Mouse (Mus musculus) heart, postnatal 0 days (tissue): ENCODE measurements around the gene Kyat3. TPM values are rescaled to one million over a fixed set of nuclear protein-coding genes. Genes with fewer than 3 reads are reported as not detected.
"Not testable (repeated sequence)": the region's sequence is repeated elsewhere in the genome, so short reads cannot be mapped to it uniquely, and the experiment has no call there.

Experiments
- ATAC-seq: fragments of 200-750 bp; cut with Nextera tagmentation; 2 replicates; pipeline ENCODE4 v1.8.0; 2017; ENCODE audit warnings: low read depth, moderate number of reproducible peaks, moderate library complexity; ENCODE audit not compliant: insufficient read depth
- DNase-seq: peaks from one replicate; pipeline ENCODE4 v3.0.0-alpha.2; 2016; ENCODE audit warnings: low spot score
- H3K27ac ChIP-seq: fragments of 300-500 bp; sonication (generic); 2 replicates; pipeline ENCODE4 v1.5.1; 2014; ENCODE audit warnings: low read depth, mild to moderate bottlenecking
- H3K27me3 ChIP-seq: fragments of 300-500 bp; sonication (generic); 2 replicates; pipeline ENCODE4 v1.6.1; 2014; ENCODE audit warnings: low read length, mixed read lengths; ENCODE audit not compliant: control insufficient read depth, insufficient read depth
- H3K36me3 ChIP-seq: fragments of 300-500 bp; sonication (generic); replicated peaks from 2 replicates; pipeline ENCODE4 v1.6.1; 2014; ENCODE audit warnings: low read length, mixed read lengths; ENCODE audit not compliant: control insufficient read depth, insufficient read depth
- H3K4me1 ChIP-seq: fragments of 300-500 bp; sonication (generic); 2 replicates; pipeline ENCODE4 v1.6.1; 2014; ENCODE audit warnings: antibody characterized with exemption; ENCODE audit not compliant: control insufficient read depth, insufficient read depth
- H3K4me2 ChIP-seq: fragments of 300-500 bp; sonication (generic); 2 replicates; pipeline ENCODE4 v1.6.1; 2014; ENCODE audit warnings: low read depth, mild to moderate bottlenecking, low read length, moderate library complexity
- H3K4me3 ChIP-seq: fragments of 300-500 bp; sonication (generic); 2 replicates; pipeline ENCODE4 v1.5.1; 2014; ENCODE audit warnings: low read depth, low read length
- H3K9ac ChIP-seq: fragments of 300-500 bp; sonication (generic); replicated peaks from 2 replicates; pipeline ENCODE4 v1.6.1; 2014; ENCODE audit warnings: low read depth, low read length, mixed read lengths
- H3K9me3 ChIP-seq: fragments of 300-500 bp; sonication (generic); replicated peaks from 2 replicates; pipeline ENCODE4 v1.6.1; 2016; ENCODE audit warnings: low read length; ENCODE audit not compliant: control insufficient read depth
- CTCF ChIP-seq: IDR thresholded peaks from 2 replicates; pipeline ENCODE4 v1.5.1; 2016; ENCODE audit warnings: antibody characterized with exemption, control low read depth, low read depth
- EP300 ChIP-seq: IDR thresholded peaks from 2 replicates; pipeline ENCODE4 v1.6.1; 2016; ENCODE audit warnings: antibody characterized with exemption, low read depth
- WGBS: fragments of 180-500 bp; shearing (Covaris S2); extraction: QIAGEN DNeasy Blood & Tissue Kit; methylation state at CpG from one replicate; pipeline ENCODE4 v1.1.7; 2014; 5-methylcytosine and 5-hydroxymethylcytosine counted together
- polyA plus RNA-seq: library from polyadenylated mRNA; unstranded; fragments of >200 nt; fragmentation: Nextera tagmentation; extraction: Ambion mirVana; gene quantifications from 2 replicates; pipeline ENCODE4 v1.2.1, GENCODE M21; 2015
- total RNA-seq: library from RNA; depleted of rRNA; stranded (reverse); fragments of >200 nt; gene quantifications from 2 replicates; pipeline ENCODE4 v1.2.3, GENCODE M21; 2014; ENCODE audit warnings: low replicate concordance

Kyat3 gene
- total and polyA plus RNA-seq, 2 experiments from 2014 or later, result 12.8 to 19.5 TPM

- 11% methylated on average over 10 of the region's 10 CpGs for WGBS
- Histone ChIP-seq H3K4me1 (peaks cover 3% of the 10 kb centered on the region; the same call in 1 of the 2 replicates), H3K27ac (no peak overlapping the region), H3K9ac (no peak overlapping the region), H3K4me3 (0 out of 2 replicates have a peak overlapping the region, but pooled peaks have one; percentile 16), H3K4me2 (peak overlapping the region; percentile 44), H3K27me3 (no peaks in the 10 kb centered on the region), H3K36me3 (no peaks in the 10 kb centered on the region), H3K9me3 (0 out of 2 replicates have a peak, but pooled peaks cover under 1% of the 10 kb centered on the region)
- TF ChIP-seq CTCF (peak; percentile 74), EP300 (no peak)
- peak; percentile 60; the same call in 1 of the 2 replicates for ATAC-seq
- DNase-seq, result peak; percentile 66
Observed at GRCm38 (mm10) chr3:142710360-142711007, 9.6 kb downstream of the Kyat3 start.

- no peak overlapping the region for H3K9ac ChIP-seq
- H3K4me1 ChIP-seq, result peaks cover 3% of the 10 kb centered on the region; the same call in 1 of the 2 replicates
- H3K27me3 ChIP-seq, result no peaks in the 10 kb centered on the region
- H3K4me3 ChIP-seq, result no peak overlapping the region
- DNase-seq, result no peak
- no peak for ATAC-seq
- WGBS, result 85% methylated on average over 5 of the region's 5 CpGs
- TF ChIP-seq EP300, result no peak
- no peak for TF ChIP-seq CTCF
- H3K27ac ChIP-seq, result no peak overlapping the region
- H3K36me3 ChIP-seq, result no peaks in the 10 kb centered on the region
- H3K9me3 ChIP-seq, result no peaks in the 10 kb centered on the region
- no peak overlapping the region for H3K4me2 ChIP-seq
Observed at GRCm38 (mm10) chr3:142711372-142711771, 10.5 kb downstream of the Kyat3 start.

GRCm38 (mm10) chr3:142712401-142713040 lies 11.7 kb downstream of the Kyat3 start:
- WGBS, result 90% methylated on average over 18 of the region's 18 CpGs
- ATAC-seq, H3K9me3 ChIP-seq, H3K4me2 ChIP-seq, DNase-seq, H3K4me1 ChIP-seq, H3K27me3 ChIP-seq, H3K36me3 ChIP-seq, H3K4me3 ChIP-seq, H3K27ac ChIP-seq, H3K9ac ChIP-seq: not testable (repeated sequence)

GRCm38 (mm10) chr3:142725481-142725880 lies 24.6 kb downstream of the Kyat3 start:
- Histone ChIP-seq H3K4me2 (no peak overlapping the region), H3K36me3 (peaks cover 8% of the 10 kb centered on the region; the same call in 1 of the 2 replicates), H3K4me3 (no peak overlapping the region), H3K27ac (no peak overlapping the region), H3K9ac (no peak overlapping the region), H3K4me1 (peaks cover 3% of the 10 kb centered on the region; the same call in 1 of the 2 replicates), H3K9me3 (no peaks in the 10 kb centered on the region), H3K27me3 (no peaks in the 10 kb centered on the region)
- ATAC-seq, result no peak
- TF ChIP-seq CTCF (no peak), EP300 (no peak)
- WGBS, result 80% methylated on average over 2 of the region's 2 CpGs
- DNase-seq, result no peak

GRCm38 (mm10) chr3:142725969-142726672 lies 25.3 kb downstream of the Kyat3 start:
- Histone ChIP-seq H3K27ac (no peak overlapping the region; the same call in 1 of the 2 replicates), H3K27me3 (no peaks in the 10 kb centered on the region), H3K4me3 (no peak overlapping the region), H3K4me1 (peaks cover 3% of the 10 kb centered on the region; the same call in 1 of the 2 replicates), H3K9me3 (no peaks in the 10 kb centered on the region), H3K4me2 (peak overlapping the region; percentile 31), H3K36me3 (peaks cover 5% of the 10 kb centered on the region; the same call in 1 of the 2 replicates), H3K9ac (no peak overlapping the region)
- no peak for TF ChIP-seq EP300
- TF ChIP-seq CTCF, result no peak
- DNase-seq (peak; percentile 44), ATAC-seq (peak; percentile 67)
- 60% methylated on average over 22 of the region's 22 CpGs for WGBS
